Mouse (Mus musculus) heart, adult 2 months (tissue): Measurements from ENCODE around the gene Tmem169. TPM values are rescaled to one million over a fixed set of nuclear protein-coding genes. Genes with fewer than 3 reads are reported as not detected.
A peak's percentile ranks its signal among the peaks of the same experiment; 100 is the strongest.

Source experiments
- DNase-seq, 2 experiments: peaks; one replicate each; pipeline ENCODE4 v3.0.0; 2021
- H3K27ac ChIP-seq: fragments of 200-600 bp; 2 replicates; pipeline ENCODE4 v1.8.1; 2022
- H3K27me3 ChIP-seq: fragments of 200-500 bp; 2 replicates; pipeline ENCODE4 v1.6.1; 2012; ENCODE audit warnings: mild to moderate bottlenecking, low read length, inconsistent platforms, mixed read lengths; ENCODE audit not compliant: control insufficient read depth, insufficient read depth
- H3K36me3 ChIP-seq: fragments of 200-500 bp; 2 replicates; pipeline ENCODE4 v1.6.1; 2012; ENCODE audit warnings: low read length, inconsistent platforms; ENCODE audit not compliant: control insufficient read depth, insufficient read depth
- H3K4me1 ChIP-seq: fragments of 200-500 bp; 2 replicates; pipeline ENCODE4 v1.6.1; 2011; ENCODE audit warnings: low read length; ENCODE audit not compliant: control insufficient read depth, insufficient read depth
- H3K4me3 ChIP-seq: fragments of 200-600 bp; 2 replicates; pipeline ENCODE4 v1.8.1; 2022
- H3K79me2 ChIP-seq: fragments of 200-500 bp; replicated peaks from 2 replicates; pipeline ENCODE4 v1.6.1; 2012; ENCODE audit warnings: mild to moderate bottlenecking, inconsistent platforms, low read length, moderate library complexity, mixed read lengths; ENCODE audit not compliant: control insufficient read depth, insufficient read depth
- H3K9ac ChIP-seq: fragments of 200-500 bp; 2 replicates; pipeline ENCODE4 v1.6.1; 2012; ENCODE audit warnings: low read depth, mild to moderate bottlenecking, control low read depth, inconsistent platforms, low read length, mixed read lengths
- CTCF ChIP-seq: fragments of 200-600 bp; IDR thresholded peaks from 2 replicates; pipeline ENCODE4 v1.8.1; 2022; ENCODE audit warnings: antibody characterized with exemption, mild to moderate bottlenecking, moderate library complexity
- EP300 ChIP-seq: fragments of 200-500 bp; IDR thresholded peaks from 2 replicates; pipeline ENCODE4 v1.6.1; 2011; ENCODE audit warnings: low read depth, low read length, control low read depth; ENCODE audit not compliant: insufficient read depth
- POLR2A ChIP-seq: fragments of 200-500 bp; IDR thresholded peaks from 2 replicates; pipeline ENCODE4 v1.6.1; 2011; ENCODE audit warnings: mild to moderate bottlenecking, low read depth, low read length, control low read depth; ENCODE audit not compliant: insufficient read depth
- WGBS: fragments of 180-500 bp; shearing (Covaris S2); methylation state at CpG from one replicate; pipeline ENCODE4 v1.1.7; 2018; 5-methylcytosine and 5-hydroxymethylcytosine counted together
- intact Hi-C: fragments of 180-260 bp; cut with DNase I; formaldehyde crosslinking; loops from one replicate; pipeline ENCODE4 v1.15.1; 2025
- polyA plus RNA-seq: library from polyadenylated mRNA; depleted of rRNA; stranded (reverse); fragments of >200 nt; gene quantifications from 2 replicates; pipeline ENCODE4 v1.2.3, GENCODE M21; 2012
- total RNA-seq, 2 experiments: library from RNA; stranded (reverse); gene quantifications; 2 replicates each; pipeline ENCODE4 v1.2.3; 2021

Gene Tmem169
- total and polyA plus RNA-seq, 3 experiments, result 0.04 to 0.16 TPM; not detected in 1

- H3K4me1 ChIP-seq, result no peaks in the 10 kb centered on the region
- H3K9ac ChIP-seq, result no peak overlapping the region
- H3K4me3 ChIP-seq, result no peak overlapping the region
- H3K27ac ChIP-seq, result no peak overlapping the region
- TF ChIP-seq EP300 (no peak), POLR2A (no peak), CTCF (no peak)
- no peaks in the 10 kb centered on the region for H3K27me3 ChIP-seq
- WGBS, result 86% methylated on average over 7 of the region's 7 CpGs
- DNase-seq, result no peak
- H3K79me2 ChIP-seq, result no peaks in the 10 kb centered on the region
- H3K36me3 ChIP-seq, result no peaks in the 10 kb centered on the region
- intact Hi-C loops, result loop anchor here (5.0 kb wide), 1 partner anchor 260 kb away; no protein-coding TSS in a partner anchor
Observed at GRCm38 (mm10) chr1:72316901-72317300, 32.7 kb downstream of the Tmem169 start.

DNA sequence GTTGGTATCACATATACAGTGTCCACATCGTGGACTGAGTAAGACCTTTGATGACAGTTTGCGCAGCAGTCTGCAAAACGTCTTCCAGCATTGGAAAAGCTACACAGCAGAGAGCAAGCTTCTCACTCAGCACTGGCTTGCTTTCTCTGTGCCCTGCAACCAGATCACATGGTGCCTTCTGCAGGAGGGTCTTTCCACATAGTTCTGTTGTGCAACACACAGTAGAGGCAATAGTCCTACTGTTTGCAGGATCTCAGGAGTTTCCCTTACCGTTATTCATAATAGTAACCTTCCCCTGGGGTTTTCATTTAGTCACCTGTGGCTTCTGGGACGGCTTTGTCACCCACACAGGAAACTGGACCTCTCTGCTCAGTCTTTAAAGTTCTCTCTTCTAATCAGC, 36.6 kb downstream of the Tmem169 start:
- WGBS, result 77% methylated on average over 5 of the region's 5 CpGs
- no peak for TF ChIP-seq CTCF
- TF ChIP-seq EP300, result no peak
- no peak for TF ChIP-seq POLR2A
- no peaks in the 10 kb centered on the region for H3K36me3 ChIP-seq

DNA sequence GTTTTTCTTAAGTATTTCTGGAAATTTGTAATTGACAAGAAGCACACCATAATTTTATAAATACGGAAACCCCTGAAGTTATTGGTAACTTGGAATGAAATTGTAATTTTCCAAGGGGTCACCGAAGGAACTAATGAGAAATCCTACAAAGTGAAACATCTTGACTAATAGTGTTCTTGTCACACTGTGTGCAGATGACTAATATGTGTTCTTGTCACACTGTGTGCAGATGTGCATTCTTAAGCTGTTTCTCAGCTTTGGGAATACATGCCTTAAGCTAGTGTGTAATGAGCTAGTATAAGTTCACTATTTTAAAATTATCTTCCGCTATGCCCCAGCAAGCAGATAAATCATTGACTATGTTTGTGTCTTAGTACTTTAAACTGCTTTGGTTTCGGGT, 39.1 kb downstream of the Tmem169 start:
- intact Hi-C loops, result no loop called here
- Histone ChIP-seq H3K27me3 (no peaks in the 10 kb centered on the region), H3K27ac (no peak overlapping the region), H3K36me3 (peaks cover 2% of the 10 kb centered on the region; the same call in 1 of the 2 replicates), H3K4me1 (no peaks in the 10 kb centered on the region), H3K9ac (no peak overlapping the region), H3K4me3 (no peak overlapping the region), H3K79me2 (no peaks in the 10 kb centered on the region)
- 94% methylated on average over 4 of the region's 4 CpGs for WGBS
- TF ChIP-seq CTCF, result no peak
- no peak for TF ChIP-seq POLR2A
- TF ChIP-seq EP300, result no peak
- DNase-seq, result no peak

More for the DNA sequence above, 36.6 kb downstream of the Tmem169 start:
- H3K9ac ChIP-seq, result no peak overlapping the region
- H3K4me3 ChIP-seq, result no peak overlapping the region
- intact Hi-C loops, result no loop called here
- H3K27ac ChIP-seq, result no peak overlapping the region
- H3K4me1 ChIP-seq, result no peaks in the 10 kb centered on the region
- no peaks in the 10 kb centered on the region for H3K79me2 ChIP-seq
- no peaks in the 10 kb centered on the region for H3K27me3 ChIP-seq
- no peak for DNase-seq

- Histone ChIP-seq H3K4me1 (no peaks in the 10 kb centered on the region), H3K27me3 (no peaks in the 10 kb centered on the region), H3K27ac (peak overlapping the region; percentile 43; the same call in 1 of the 2 replicates), H3K4me3 (no peak overlapping the region), H3K9ac (no peak overlapping the region), H3K36me3 (peaks cover 2% of the 10 kb centered on the region; the same call in 1 of the 2 replicates), H3K79me2 (no peaks in the 10 kb centered on the region)
- intact Hi-C loops, result no loop called here
- 0 out of 2 replicates have a peak, but pooled peaks have one; percentile 39 for TF ChIP-seq EP300
- TF ChIP-seq CTCF, result no peak
- DNase-seq, result peak in 1 of 2 experiments; percentile 29
- WGBS, result 71% methylated on average over 11 of the region's 11 CpGs
Observed at GRCm38 (mm10) chr1:72326162-72326821, 42.1 kb downstream of the Tmem169 start.

DNA sequence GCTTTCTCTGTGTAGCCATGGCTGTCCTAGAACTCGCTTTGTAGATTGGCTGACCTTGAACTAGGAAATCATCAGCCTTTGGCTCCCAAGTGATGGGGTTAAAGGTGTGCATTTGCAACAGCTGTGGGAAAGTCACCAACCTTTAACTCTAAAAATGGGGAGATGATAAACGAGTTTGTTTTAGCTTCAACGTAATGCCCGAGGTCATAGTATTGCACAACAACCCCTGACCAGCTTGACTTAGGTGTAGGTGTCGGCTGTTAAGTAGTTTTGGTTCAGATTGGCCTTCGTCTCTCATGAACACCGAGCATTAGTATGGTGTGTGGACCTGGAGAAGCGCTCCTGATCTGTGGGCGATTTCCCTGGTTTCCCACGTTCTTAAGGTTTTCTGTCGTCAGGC, 50.6 kb downstream of the Tmem169 start:
- intact Hi-C loops, result no loop called here
- Histone ChIP-seq H3K4me1 (no peaks in the 10 kb centered on the region), H3K36me3 (no peaks in the 10 kb centered on the region), H3K27me3 (no peaks in the 10 kb centered on the region), H3K4me3 (no peak overlapping the region), H3K9ac (no peak overlapping the region), H3K27ac (no peak overlapping the region), H3K79me2 (no peaks in the 10 kb centered on the region)
- no peak for DNase-seq
- TF ChIP-seq POLR2A (no peak), EP300 (no peak), CTCF (no peak)
- WGBS, result 91% methylated on average over 11 of the region's 11 CpGs

- TF ChIP-seq CTCF (no peak), EP300 (no peak), POLR2A (no peak)
- H3K36me3 ChIP-seq, result no peaks in the 10 kb centered on the region
- 94% methylated on average over 8 of the region's 8 CpGs for WGBS
- intact Hi-C loops, result no loop called here
- no peaks in the 10 kb centered on the region for H3K4me1 ChIP-seq
- no peak overlapping the region for H3K27ac ChIP-seq
- H3K27me3 ChIP-seq, result no peaks in the 10 kb centered on the region
- no peaks in the 10 kb centered on the region for H3K79me2 ChIP-seq
- DNase-seq, result no peak
- no peak overlapping the region for H3K4me3 ChIP-seq
- H3K9ac ChIP-seq, result no peak overlapping the region
Observed at GRCm38 (mm10) chr1:72336780-72337179, 52.6 kb downstream of the Tmem169 start.
